Mouse (Mus musculus) ES-E14 (cell line): ENCODE data around the gene Gnai3.

Experiments used
- CHD2 ChIP-seq: IDR thresholded peaks from 2 replicates; pipeline ENCODE4 v1.6.1; 2014; ENCODE audit warnings: mild to moderate bottlenecking, low read depth, low read length, inconsistent platforms
- ZC3H11A ChIP-seq: IDR thresholded peaks from 2 replicates; pipeline ENCODE4 v1.6.1; 2012; ENCODE audit warnings: low read depth, mild to moderate bottlenecking, inconsistent platforms, low read length, borderline replicate concordance

- TF ChIP-seq ZC3H11A (no peak), CHD2 (no peak)
Measured at GRCm38 (mm10) chr3:108158383-108159037, 12.6 kb upstream of the Gnai3 start.
